Mouse (Mus musculus) liver, postnatal 0 days (tissue): ENCODE measurements at regions not wholly inside any gene's neighbourhood (a gene's known extent, or its start where the extent isn't known, plus 50 kb on each side); places are given as distances from the start of the nearest gene placed in this dataset.

ENCODE experiments used
- CTCF ChIP-seq: sonication (generic); IDR thresholded peaks from 2 replicates; pipeline ENCODE4 v1.5.1; 2016; ENCODE audit warnings: antibody characterized with exemption, low read depth
- EP300 ChIP-seq: IDR thresholded peaks from 2 replicates; pipeline ENCODE4 v1.6.1; 2016; ENCODE audit warnings: antibody characterized with exemption, low read depth, mild to moderate bottlenecking

- no peak for TF ChIP-seq CTCF
- TF ChIP-seq EP300: no peak
Observed at GRCm38 (mm10) chr7:70423524-70424230, 57.1 kb upstream of the Nr2f2 start.
